Mouse (Mus musculus): ENCODE measurements around the gene Tmem214. TPM values are rescaled to one million over a fixed set of nuclear protein-coding genes. Genes with fewer than 3 reads are reported as not detected.
A peak's percentile ranks its signal among the peaks of the same experiment; 100 is the strongest.

Gene Tmem214
- polyA plus RNA-seq, 1 experiment = 57.9 TPM

DNA sequence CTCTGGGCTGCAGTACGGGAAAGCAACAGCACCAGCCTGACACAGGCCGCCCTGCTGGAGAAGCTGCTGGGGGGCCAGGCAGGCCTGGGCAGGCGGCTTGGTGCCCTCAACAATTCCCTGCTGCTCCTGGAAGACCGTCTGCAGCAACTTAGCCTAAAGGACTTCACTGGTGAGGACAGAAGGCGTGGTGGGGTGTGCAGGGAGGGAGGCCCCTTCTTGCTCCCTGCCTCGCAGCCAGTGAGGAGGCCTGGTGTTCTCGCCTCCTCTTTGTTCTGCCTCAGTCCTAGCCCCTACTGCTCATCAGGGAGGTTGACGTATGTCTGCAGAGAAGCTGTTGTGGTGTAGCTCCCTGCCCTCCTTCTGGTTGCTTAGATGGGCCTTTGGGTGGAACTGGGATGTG is 50.9 kb downstream of the Tmem214 start:
- Histone ChIP-seq H3K4me3 (ENCODE audit: insufficient read depth, low read length) (no peak overlapping the region), H3K4me1 (ENCODE audit: control insufficient read depth, insufficient read depth, low read length) (peaks cover 40% of the 10 kb centered on the region), H3K27ac (ENCODE audit: insufficient read depth, low read depth, low read length) (no peak overlapping the region)
- TF ChIP-seq CTCF (IDR thresholded peaks at IDR 0.05; ENCODE audit: low read depth, low read length) = no peak
- TF ChIP-seq POLR2A (IDR thresholded peaks at IDR 0.05; ENCODE audit: borderline replicate concordance, low read depth, low read length) = no peak

- Histone ChIP-seq H3K4me3 (ENCODE audit: insufficient read depth, low read length) (no peak overlapping the region), H3K27ac (ENCODE audit: insufficient read depth, low read depth, low read length) (no peak overlapping the region), H3K4me1 (ENCODE audit: control insufficient read depth, insufficient read depth, low read length) (peaks cover 39% of the 10 kb centered on the region)
- TF ChIP-seq POLR2A (IDR thresholded peaks at IDR 0.05; ENCODE audit: borderline replicate concordance, low read depth, low read length) = no peak
- no peak for TF ChIP-seq CTCF (IDR thresholded peaks at IDR 0.05; ENCODE audit: low read depth, low read length)
These were observed 52.2 kb downstream of the Tmem214 start for GRCm38 (mm10) chr5:30919831-30920614.

DNA sequence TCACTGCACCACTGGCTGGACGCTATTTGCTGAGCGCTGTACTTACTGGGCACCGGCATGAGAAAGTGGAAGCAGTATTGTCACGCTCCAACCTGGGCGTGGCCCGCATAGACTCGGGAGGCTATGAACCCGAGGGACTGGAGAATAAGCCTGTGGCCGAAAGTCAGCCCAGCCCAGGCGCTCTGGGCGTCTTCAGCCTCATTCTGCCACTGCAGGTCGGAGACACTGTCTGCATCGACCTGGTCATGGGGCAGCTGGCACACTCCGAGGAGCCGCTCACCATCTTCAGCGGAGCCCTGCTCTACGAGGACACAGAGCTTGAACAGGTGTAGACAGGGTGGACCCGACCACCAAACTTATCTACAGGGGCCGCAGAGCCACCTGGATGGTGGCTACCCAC is 52.8 kb downstream of the Tmem214 start:
- Histone ChIP-seq H3K27ac (ENCODE audit: insufficient read depth, low read depth, low read length) (no peak overlapping the region), H3K4me1 (ENCODE audit: control insufficient read depth, insufficient read depth, low read length) (peaks cover 33% of the 10 kb centered on the region), H3K4me3 (ENCODE audit: insufficient read depth, low read length) (no peak overlapping the region)
- no peak for TF ChIP-seq CTCF (IDR thresholded peaks at IDR 0.05; ENCODE audit: low read depth, low read length)
- TF ChIP-seq POLR2A (IDR thresholded peaks at IDR 0.05; ENCODE audit: borderline replicate concordance, low read depth, low read length) = no peak

- H3K27ac ChIP-seq (ENCODE audit: insufficient read depth, low read depth, low read length) = peak within 1 kb of the TSS; percentile 90
- H3K4me3 ChIP-seq (ENCODE audit: insufficient read depth, low read length) = peak within 1 kb of the TSS; percentile 96
- peaks cover 30% of the 10 kb centered on the region for H3K4me1 ChIP-seq (ENCODE audit: control insufficient read depth, insufficient read depth, low read length)
- TF ChIP-seq CTCF (IDR thresholded peaks at IDR 0.05; ENCODE audit: low read depth, low read length) (peak; percentile 82), POLR2A (IDR thresholded peaks at IDR 0.05; ENCODE audit: borderline replicate concordance, low read depth, low read length) (0 out of 2 replicates have a peak, but pooled peaks have one; percentile 3)
These were observed 53.6 kb downstream of the Tmem214 start, which contains the start of gene Khk for GRCm38 (mm10) chr5:30921256-30922033. Gene Khk, plus strand, starts transcription at chr5:30921431.

GRCm38 (mm10) chr5:30922581-30923041 is 54.8 kb downstream of the Tmem214 start:
- no peak for TF ChIP-seq POLR2A (IDR thresholded peaks at IDR 0.05; ENCODE audit: borderline replicate concordance, low read depth, low read length)
- H3K4me1 ChIP-seq (ENCODE audit: control insufficient read depth, insufficient read depth, low read length) = peaks cover 18% of the 10 kb centered on the region
- peak overlapping the region; percentile 96 for H3K4me3 ChIP-seq (ENCODE audit: insufficient read depth, low read length)
- no peak overlapping the region for H3K27ac ChIP-seq (ENCODE audit: insufficient read depth, low read depth, low read length)

DNA sequence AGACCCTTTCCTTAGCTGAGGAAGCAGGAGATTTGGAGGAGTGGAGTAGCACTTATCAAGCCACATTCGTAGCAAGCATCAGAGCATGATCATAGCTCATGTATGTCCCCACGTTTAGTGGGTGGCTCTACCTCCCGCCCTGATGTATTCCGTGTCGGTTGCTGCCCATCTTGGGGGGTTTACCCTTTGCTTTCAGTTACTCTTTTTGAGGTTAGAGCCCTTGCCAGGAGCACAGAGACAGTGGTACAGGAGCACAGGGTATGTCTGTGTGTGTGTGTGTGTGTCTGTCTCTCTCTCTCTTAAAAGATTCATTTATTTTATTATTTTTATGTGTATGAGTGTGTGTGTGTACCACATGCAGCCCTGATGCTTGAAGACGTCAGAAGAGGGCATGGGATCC is 55.3 kb downstream of the Tmem214 start:
- H3K4me1 ChIP-seq (ENCODE audit: control insufficient read depth, insufficient read depth, low read length) = peaks cover 20% of the 10 kb centered on the region
- H3K4me3 ChIP-seq (ENCODE audit: insufficient read depth, low read length) = no peak overlapping the region
- no peak overlapping the region for H3K27ac ChIP-seq (ENCODE audit: insufficient read depth, low read depth, low read length)
- TF ChIP-seq POLR2A (IDR thresholded peaks at IDR 0.05; ENCODE audit: borderline replicate concordance, low read depth, low read length) (no peak), CTCF (IDR thresholded peaks at IDR 0.05; ENCODE audit: low read depth, low read length) (no peak)

GRCm38 (mm10) chr5:30924614-30925013 is 56.8 kb downstream of the Tmem214 start:
- Histone ChIP-seq H3K27ac (ENCODE audit: insufficient read depth, low read depth, low read length) (no peak overlapping the region), H3K4me3 (ENCODE audit: insufficient read depth, low read length) (no peak overlapping the region), H3K4me1 (ENCODE audit: control insufficient read depth, insufficient read depth, low read length) (peaks cover 20% of the 10 kb centered on the region)
- TF ChIP-seq CTCF (IDR thresholded peaks at IDR 0.05; ENCODE audit: low read depth, low read length) (no peak), POLR2A (IDR thresholded peaks at IDR 0.05; ENCODE audit: borderline replicate concordance, low read depth, low read length) (no peak)

GRCm38 (mm10) chr5:30925217-30925616 is 57.4 kb downstream of the Tmem214 start:
- TF ChIP-seq CTCF (IDR thresholded peaks at IDR 0.05; ENCODE audit: low read depth, low read length) = no peak
- no peak for TF ChIP-seq POLR2A (IDR thresholded peaks at IDR 0.05; ENCODE audit: borderline replicate concordance, low read depth, low read length)
- Histone ChIP-seq H3K4me3 (ENCODE audit: insufficient read depth, low read length) (no peak overlapping the region), H3K27ac (ENCODE audit: insufficient read depth, low read depth, low read length) (no peak overlapping the region), H3K4me1 (ENCODE audit: control insufficient read depth, insufficient read depth, low read length) (peaks cover 20% of the 10 kb centered on the region)

GRCm38 (mm10) chr5:30926073-30926472 is 58.3 kb downstream of the Tmem214 start:
- Histone ChIP-seq H3K4me1 (ENCODE audit: control insufficient read depth, insufficient read depth, low read length) (peaks cover 13% of the 10 kb centered on the region), H3K27ac (ENCODE audit: insufficient read depth, low read depth, low read length) (no peak overlapping the region), H3K4me3 (ENCODE audit: insufficient read depth, low read length) (no peak overlapping the region)
- TF ChIP-seq POLR2A (IDR thresholded peaks at IDR 0.05; ENCODE audit: borderline replicate concordance, low read depth, low read length) (no peak), CTCF (IDR thresholded peaks at IDR 0.05; ENCODE audit: low read depth, low read length) (no peak)
